Comparison of ENCODE assay signal across 11 mouse cellular contexts in genomic region chr2:178888704-178889103, GRCm38 (mm10).
DNase-seq lines count a peak whose midpoint lies in the region; ATAC-seq and TF ChIP-seq lines count a peak whose summit lies in the region.
"Had no signal": no experiment of that assay in that cellular context is flagged by ENCODE, and none has a peak within 500 bp of the region (broad histone marks: within the 10 kb centered on the region; RNA-seq: fewer than 3 reads in every experiment).

No protein-coding gene starts in this region.

- no peak overlapping the region for H3K4me2 ChIP-seq in limb, embryonic 13.5 days (replicated peaks)
- no peak overlapping the region for H3K4me2 ChIP-seq in forebrain, postnatal 0 days (ENCODE audit: low read depth)
- H3K4me2 ChIP-seq: kidney, embryonic 15.5 days had no signal

- peak; percentile 34 for DNase-seq in gastrocnemius, postnatal 10 days
- no peak for DNase-seq in gastrocnemius, postnatal 25 days
- no peak for DNase-seq in limb, embryonic 10.5 days (ENCODE audit: low spot score)
- DNase-seq in forebrain, postnatal 0 days, result peak; percentile 35
- peak; percentile 10 for DNase-seq in lung, postnatal 25 days (ENCODE audit: low spot score)
- no peak for DNase-seq in cerebellum, adult 18-20 months
- no peak for DNase-seq in thymus, postnatal 10 days (ENCODE audit: low spot score in 2 of 2)
- DNase-seq: embryo, embryonic 11 days; gastrocnemius, adult 2 months had no signal

- no peak overlapping the region for H3K4me3 ChIP-seq in limb, embryonic 13.5 days
- no peak overlapping the region for H3K4me3 ChIP-seq in limb, embryonic 10.5 days
- H3K4me3 ChIP-seq in forebrain, postnatal 0 days (ENCODE audit: low read depth, low read length), result no peak overlapping the region
- H3K4me3 ChIP-seq: gastrocnemius, adult 2 months; kidney, embryonic 15.5 days had no signal

- no peak overlapping the region for H3K27ac ChIP-seq in limb, embryonic 13.5 days
- H3K27ac ChIP-seq in limb, embryonic 10.5 days, result no peak overlapping the region
- H3K27ac ChIP-seq in forebrain, postnatal 0 days (ENCODE audit: low read depth, low read length), result no peak overlapping the region
- H3K27ac ChIP-seq: gastrocnemius, adult 2 months; kidney, embryonic 15.5 days had no signal

- no peak for TF ChIP-seq CTCF in forebrain, postnatal 0 days (IDR thresholded peaks at IDR 0.05; ENCODE audit: low read depth)

- peaks cover 8% of the 10 kb centered on the region; the same call in 1 of the 2 replicates for H3K4me1 ChIP-seq in limb, embryonic 13.5 days
- H3K4me1 ChIP-seq in limb, embryonic 10.5 days, result no peaks in the 10 kb centered on the region
- no peaks in the 10 kb centered on the region for H3K4me1 ChIP-seq in forebrain, postnatal 0 days (ENCODE audit: insufficient read depth)
- H3K4me1 ChIP-seq: kidney, embryonic 15.5 days had no signal

- 60% methylated on average over 6 of the region's 6 CpGs for WGBS in limb, embryonic 13.5 days
- 79% methylated on average over 6 of the region's 6 CpGs for WGBS in limb, embryonic 10.5 days
- 39% methylated on average over 6 of the region's 6 CpGs for WGBS in forebrain, postnatal 0 days

- H3K27me3 ChIP-seq in limb, embryonic 13.5 days, result no peaks in the 10 kb centered on the region
- no peaks in the 10 kb centered on the region for H3K27me3 ChIP-seq in limb, embryonic 10.5 days (ENCODE audit: low read depth, poor library complexity, severe bottlenecking)
- H3K27me3 ChIP-seq in forebrain, postnatal 0 days (ENCODE audit: insufficient read depth, low read length), result no peaks in the 10 kb centered on the region
- H3K27me3 ChIP-seq: kidney, embryonic 15.5 days had no signal

- ATAC-seq in limb, embryonic 13.5 days (ENCODE audit: low FRiP score, low read depth), result 0 out of 2 replicates have a peak, but pooled peaks have one; percentile 48
- ATAC-seq in forebrain, postnatal 0 days, result peak; percentile 78

- no peak overlapping the region for H3K9ac ChIP-seq in limb, embryonic 13.5 days
- no peak overlapping the region for H3K9ac ChIP-seq in forebrain, postnatal 0 days
- H3K9ac ChIP-seq: kidney, embryonic 15.5 days had no signal

- no peaks in the 10 kb centered on the region for H3K36me3 ChIP-seq in limb, embryonic 13.5 days
- H3K36me3 ChIP-seq in limb, embryonic 10.5 days, result no peaks in the 10 kb centered on the region
- H3K36me3 ChIP-seq in forebrain, postnatal 0 days (ENCODE audit: insufficient read depth), result no peaks in the 10 kb centered on the region
- H3K36me3 ChIP-seq: kidney, embryonic 15.5 days had no signal

- no peaks in the 10 kb centered on the region for H3K9me3 ChIP-seq in limb, embryonic 13.5 days
- H3K9me3 ChIP-seq in limb, embryonic 10.5 days (replicated peaks), result no peaks in the 10 kb centered on the region
- no peaks in the 10 kb centered on the region for H3K9me3 ChIP-seq in forebrain, postnatal 0 days (ENCODE audit: low read length)
- H3K9me3 ChIP-seq: kidney, embryonic 15.5 days had no signal

Comparison
In these comparisons a context has a peak if more than half of its experiments do, and no peak if none do; other contexts are left out.
1. DNase-seq: peak in gastrocnemius, postnatal 10 days (single experiment), forebrain, postnatal 0 days (single experiment) and lung, postnatal 25 days (single experiment); none in gastrocnemius, postnatal 25 days (single experiment), limb, embryonic 10.5 days (single experiment), cerebellum, adult 18-20 months (0 of 2) and thymus, postnatal 10 days (0 of 2).